Comparison of ENCODE assay signal across 19 mouse cellular contexts in the genomic region with DNA sequence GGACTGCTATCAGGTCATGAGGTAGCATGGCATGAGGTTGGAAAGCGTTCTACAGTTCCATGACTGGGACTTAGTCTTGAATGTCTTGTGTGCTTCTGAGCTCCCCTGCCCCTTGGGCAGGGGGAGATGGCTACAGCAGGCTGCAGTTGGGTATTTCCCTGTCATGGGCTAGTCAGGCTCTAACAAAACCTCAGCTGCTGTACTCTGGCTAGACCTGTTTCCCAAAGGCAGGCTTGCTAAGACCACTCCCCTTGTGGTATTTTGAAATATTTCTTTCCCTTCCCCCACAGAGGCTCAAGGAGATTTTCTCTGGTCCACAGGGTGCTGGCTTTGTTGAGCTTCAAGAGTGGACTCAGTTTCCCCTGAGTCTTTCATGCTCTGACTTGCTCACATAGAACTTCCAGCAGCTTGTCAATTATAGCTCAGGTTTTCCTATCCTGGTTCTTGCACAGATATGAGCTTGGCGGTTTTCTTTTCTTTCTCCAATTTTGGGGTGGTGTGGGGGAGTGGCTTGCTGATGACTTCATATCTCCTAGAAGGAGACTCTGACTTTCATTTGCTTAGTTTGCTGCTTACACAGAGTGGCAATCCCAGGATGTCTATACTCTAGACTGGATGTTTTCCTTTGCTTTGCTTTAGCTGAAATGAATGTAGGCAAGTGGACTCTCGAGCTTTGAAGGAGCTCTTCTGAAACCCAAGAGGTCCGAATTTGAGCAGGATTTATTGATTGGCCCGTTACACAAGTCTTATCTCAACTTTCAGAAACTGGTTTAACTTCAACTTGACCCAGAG. TPM values are rescaled to one million over a fixed set of nuclear protein-coding genes. Genes with fewer than 3 reads are reported as not detected.
DNase-seq lines count a peak whose midpoint lies in the region; ATAC-seq and TF ChIP-seq lines count a peak whose summit lies in the region.
"Had no signal": no experiment of that assay in that cellular context is flagged by ENCODE, and none has a peak within 500 bp of the region (broad histone marks: within the 10 kb centered on the region; RNA-seq: fewer than 3 reads in every experiment).

No protein-coding gene starts in this region.

- TF ChIP-seq CTCF in lung, embryonic 14.5 days (IDR thresholded peaks at IDR 0.05; ENCODE audit: low read depth) = no peak

- no peak overlapping the region for H3K27ac ChIP-seq in embryonic facial prominence, embryonic 14.5 days (replicated peaks; ENCODE audit: low read depth, low read length)
- 0 out of 2 replicates have a peak overlapping the region, but pooled peaks have one; percentile 6 for H3K27ac ChIP-seq in lung, embryonic 14.5 days (ENCODE audit: low read depth)
- H3K27ac ChIP-seq in midbrain, embryonic 15.5 days = no peak overlapping the region
- H3K27ac ChIP-seq: embryonic facial prominence, embryonic 15.5 days; forebrain, embryonic 10.5 days; hindbrain, embryonic 15.5 days had no signal

- no peak overlapping the region for H3K4me3 ChIP-seq in embryonic facial prominence, embryonic 14.5 days (ENCODE audit: low read depth, low read length)
- H3K4me3 ChIP-seq in lung, embryonic 14.5 days (ENCODE audit: low read depth, low read length) = no peak overlapping the region
- H3K4me3 ChIP-seq in midbrain, embryonic 15.5 days = no peak overlapping the region
- H3K4me3 ChIP-seq: embryonic facial prominence, embryonic 15.5 days; erythroblast, embryonic 14.5 days; forebrain, embryonic 10.5 days; heart, embryonic 12.5 days; hindbrain, embryonic 15.5 days had no signal

- peak; percentile 57 for DNase-seq in embryonic facial prominence, embryonic 14.5 days (ENCODE audit: low spot score)
- peak; percentile 47 for DNase-seq in lung, embryonic 14.5 days
- DNase-seq in lung, postnatal 10 days = peak; percentile 37
- no peak for DNase-seq in B cell, adult 2 months
- DNase-seq in testis, postnatal 10 days (ENCODE audit: low spot score) = no peak
- DNase-seq in cerebellum, postnatal 14 days = no peak
- DNase-seq: adrenal gland, adult 8-10 months; adrenal gland, postnatal 36 days; cerebellum, adult 8-10 months; cerebellum, postnatal 25 days; gastrocnemius, postnatal 14 days; heart, postnatal 36 days had no signal

- 0 out of 2 replicates have a peak, but pooled peaks cover 3% of the 10 kb centered on the region for H3K9me3 ChIP-seq in embryonic facial prominence, embryonic 14.5 days (ENCODE audit: control insufficient read depth, low read length)
- H3K9me3 ChIP-seq in lung, embryonic 14.5 days (ENCODE audit: low read depth, low read length) = no peaks in the 10 kb centered on the region
- H3K9me3 ChIP-seq in midbrain, embryonic 15.5 days = no peaks in the 10 kb centered on the region
- H3K9me3 ChIP-seq: embryonic facial prominence, embryonic 15.5 days; heart, embryonic 12.5 days; hindbrain, embryonic 15.5 days had no signal

- H3K27me3 ChIP-seq in embryonic facial prominence, embryonic 14.5 days (replicated peaks; ENCODE audit: control insufficient read depth, insufficient read depth, low read length) = no peaks in the 10 kb centered on the region
- no peaks in the 10 kb centered on the region for H3K27me3 ChIP-seq in lung, embryonic 14.5 days (ENCODE audit: insufficient read depth, low read length)
- no peaks in the 10 kb centered on the region for H3K27me3 ChIP-seq in midbrain, embryonic 15.5 days (replicated peaks)
- H3K27me3 ChIP-seq: embryonic facial prominence, embryonic 15.5 days; heart, embryonic 12.5 days; hindbrain, embryonic 15.5 days had no signal

- H3K9ac ChIP-seq in embryonic facial prominence, embryonic 14.5 days (ENCODE audit: low read depth, low read length) = no peak overlapping the region
- no peak overlapping the region for H3K9ac ChIP-seq in lung, embryonic 14.5 days
- no peak overlapping the region for H3K9ac ChIP-seq in midbrain, embryonic 15.5 days
- H3K9ac ChIP-seq: embryonic facial prominence, embryonic 15.5 days; heart, embryonic 12.5 days; hindbrain, embryonic 15.5 days had no signal

- H3K36me3 ChIP-seq in embryonic facial prominence, embryonic 14.5 days (ENCODE audit: control insufficient read depth, insufficient read depth, low read length) = no peaks in the 10 kb centered on the region
- H3K36me3 ChIP-seq in lung, embryonic 14.5 days (ENCODE audit: insufficient read depth) = no peaks in the 10 kb centered on the region
- H3K36me3 ChIP-seq in midbrain, embryonic 15.5 days (replicated peaks) = no peaks in the 10 kb centered on the region
- H3K36me3 ChIP-seq: embryonic facial prominence, embryonic 15.5 days; forebrain, embryonic 10.5 days; heart, embryonic 12.5 days; hindbrain, embryonic 15.5 days had no signal

- H3K4me2 ChIP-seq in embryonic facial prominence, embryonic 14.5 days (ENCODE audit: low read depth, low read length) = no peak overlapping the region
- no peak overlapping the region for H3K4me2 ChIP-seq in lung, embryonic 14.5 days
- no peak overlapping the region for H3K4me2 ChIP-seq in midbrain, embryonic 15.5 days
- H3K4me2 ChIP-seq: embryonic facial prominence, embryonic 15.5 days; heart, embryonic 12.5 days; hindbrain, embryonic 15.5 days had no signal

- 0 out of 2 replicates have a peak, but pooled peaks cover 3% of the 10 kb centered on the region for H3K4me1 ChIP-seq in embryonic facial prominence, embryonic 14.5 days (ENCODE audit: control insufficient read depth, insufficient read depth, low read length)
- 0 out of 2 replicates have a peak, but pooled peaks cover 2% of the 10 kb centered on the region for H3K4me1 ChIP-seq in lung, embryonic 14.5 days (ENCODE audit: insufficient read depth)
- no peaks in the 10 kb centered on the region for H3K4me1 ChIP-seq in midbrain, embryonic 15.5 days
- H3K4me1 ChIP-seq: heart, embryonic 12.5 days; hindbrain, embryonic 15.5 days had no signal

- 75% methylated on average over 5 of the region's 5 CpGs for WGBS in embryonic facial prominence, embryonic 14.5 days
- 55% methylated on average over 5 of the region's 5 CpGs for WGBS in lung, embryonic 14.5 days
- WGBS in midbrain, embryonic 15.5 days = 84% methylated on average over 5 of the region's 5 CpGs

- 0 out of 2 replicates have a peak, but pooled peaks have one; percentile 62 for ATAC-seq in embryonic facial prominence, embryonic 14.5 days (ENCODE audit: low read depth)
- ATAC-seq in lung, embryonic 14.5 days (ENCODE audit: insufficient read depth) = peak; percentile 67
- ATAC-seq in midbrain, embryonic 15.5 days (replicated peaks) = no peak
- ATAC-seq: forebrain, embryonic 14.5 days had no signal

RNA-seq across cellular contexts. Expression of gene Sh3rf1, which starts 20.4 kb away (rescaled TPM):
- polyA plus RNA-seq in embryonic facial prominence, embryonic 14.5 days (2014; fragmentation: Nextera tagmentation; extraction: Ambion mirVana) = 10.5 and 11.1 TPM in 2 replicates
- 21.2 and 22.5 TPM in 2 replicates for polyA plus RNA-seq in lung, embryonic 14.5 days (2014; fragmentation: Nextera tagmentation; extraction: Ambion mirVana)
- polyA plus RNA-seq in midbrain, embryonic 15.5 days (2015; fragmentation: Nextera tagmentation; extraction: Ambion mirVana) = 29.9 and 30.7 TPM in 2 replicates

Comparison
In these comparisons a context has a peak if more than half of its experiments do, and no peak if none do; other contexts are left out.
1. DNase-seq: peak in embryonic facial prominence, embryonic 14.5 days (single experiment), lung, embryonic 14.5 days (single experiment) and lung, postnatal 10 days (single experiment); none in B cell, adult 2 months (0 of 2), testis, postnatal 10 days (single experiment) and cerebellum, postnatal 14 days (0 of 2).